Mouse (Mus musculus) neural tube, embryonic 14.5 days (tissue): Measurements from ENCODE around the gene Insyn1. TPM values are rescaled to one million over a fixed set of nuclear protein-coding genes. Genes with fewer than 3 reads are reported as not detected.
A peak's percentile ranks its signal among the peaks of the same experiment; 100 is the strongest.

ENCODE experiments used
- ATAC-seq: fragments of 200-750 bp; cut with Nextera tagmentation; 2 replicates; pipeline ENCODE4 v1.8.0; 2017; ENCODE audit warnings: low read depth, mild to moderate bottlenecking, moderate TSS enrichment, moderate library complexity
- H3K27ac ChIP-seq: fragments of 300-500 bp; sonication (generic); 2 replicates; pipeline ENCODE4 v1.5.1; 2014; ENCODE audit warnings: low read depth, mild to moderate bottlenecking, control low read depth, low read length, moderate library complexity, mixed read lengths
- H3K27me3 ChIP-seq: fragments of 300-500 bp; sonication (generic); 2 replicates; pipeline ENCODE4 v1.6.1; 2014; ENCODE audit warnings: low read length; ENCODE audit not compliant: control insufficient read depth, insufficient read depth
- H3K36me3 ChIP-seq: fragments of 300-500 bp; sonication (generic); 2 replicates; pipeline ENCODE4 v1.6.1; 2014; ENCODE audit warnings: low read length, mixed read lengths; ENCODE audit not compliant: control insufficient read depth, insufficient read depth
- H3K4me1 ChIP-seq: fragments of 300-500 bp; sonication (generic); 2 replicates; pipeline ENCODE4 v1.6.1; 2014; ENCODE audit warnings: low read length; ENCODE audit not compliant: control insufficient read depth, insufficient read depth
- H3K4me2 ChIP-seq: fragments of 300-500 bp; sonication (generic); 2 replicates; pipeline ENCODE4 v1.6.1; 2014; ENCODE audit warnings: mild to moderate bottlenecking, low read depth, low read length, control low read depth
- H3K4me3 ChIP-seq: fragments of 300-500 bp; sonication (generic); 2 replicates; pipeline ENCODE4 v1.5.1; 2014; ENCODE audit warnings: low read depth, low read length, control low read depth, mixed read lengths
- H3K9ac ChIP-seq: fragments of 300-500 bp; sonication (generic); replicated peaks from 2 replicates; pipeline ENCODE4 v1.6.1; 2014; ENCODE audit warnings: low read depth, mild to moderate bottlenecking, control low read depth, low read length, mixed read lengths
- H3K9me3 ChIP-seq: fragments of 300-500 bp; sonication (generic); 2 replicates; pipeline ENCODE4 v1.6.1; 2016; ENCODE audit warnings: low read length; ENCODE audit not compliant: control insufficient read depth
- WGBS: fragments of 180-500 bp; shearing (Covaris S2); extraction: QIAGEN DNeasy Blood & Tissue Kit; methylation state at CpG from one replicate; pipeline ENCODE4 v1.1.7; 2014; 5-methylcytosine and 5-hydroxymethylcytosine counted together
- polyA plus RNA-seq: library from polyadenylated mRNA; unstranded; fragments of >200 nt; fragmentation: Nextera tagmentation; extraction: Ambion mirVana; gene quantifications from 2 replicates; pipeline ENCODE4 v1.2.1, GENCODE M21; 2014

Insyn1 gene
- polyA plus RNA-seq, 1 experiment from 2014 or later, result 12.8 TPM

DNA sequence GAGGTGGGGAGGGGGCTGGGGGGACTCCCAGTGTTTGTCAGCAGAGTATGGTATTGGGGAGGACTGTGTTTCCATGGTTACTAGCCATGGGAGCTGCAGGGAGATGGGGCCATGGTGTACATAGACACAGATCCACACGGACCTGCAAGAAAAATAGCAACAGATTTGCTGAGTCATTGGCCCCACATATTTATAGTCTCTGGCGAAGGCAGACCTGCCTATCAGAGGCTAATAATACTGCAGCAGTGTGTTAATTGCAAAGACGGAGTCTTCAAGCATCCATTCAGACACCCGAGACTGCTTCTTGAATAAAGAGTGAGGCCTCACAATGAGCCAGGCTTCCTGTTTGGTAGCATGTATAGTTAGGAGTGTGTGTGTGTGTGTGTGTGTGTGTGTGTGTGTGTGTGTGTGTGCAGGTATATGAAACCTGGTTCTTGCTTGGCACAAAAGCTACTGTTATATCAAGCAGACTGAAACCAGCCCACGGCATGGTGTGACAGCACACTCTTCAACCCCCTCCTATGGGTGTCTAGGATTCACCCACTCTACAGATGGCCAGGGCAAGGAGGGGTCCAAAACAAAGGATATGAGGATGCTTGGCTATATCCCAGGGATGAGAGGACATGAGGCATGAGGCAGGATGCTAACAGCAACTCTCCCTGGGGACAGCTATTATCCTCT, 20.9 kb upstream of the Insyn1 start:
- Histone ChIP-seq H3K27ac (no peak overlapping the region), H3K27me3 (no peaks in the 10 kb centered on the region), H3K36me3 (no peaks in the 10 kb centered on the region), H3K9me3 (no peaks in the 10 kb centered on the region), H3K4me3 (no peak overlapping the region), H3K4me2 (no peak overlapping the region), H3K9ac (no peak overlapping the region), H3K4me1 (no peaks in the 10 kb centered on the region)
- 56% methylated on average over 5 of the region's 5 CpGs for WGBS
- ATAC-seq, result no peak

GRCm38 (mm10) chr9:58470466-58470865, 17.9 kb upstream of the Insyn1 start:
- no peak overlapping the region for H3K27ac ChIP-seq
- WGBS, result 22% methylated on average over 6 of the region's 6 CpGs
- no peak overlapping the region for H3K4me3 ChIP-seq
- H3K9ac ChIP-seq, result no peak overlapping the region
- ATAC-seq, result no peak
- H3K4me2 ChIP-seq, result no peak overlapping the region
- no peaks in the 10 kb centered on the region for H3K4me1 ChIP-seq
- H3K9me3 ChIP-seq, result no peaks in the 10 kb centered on the region
- no peaks in the 10 kb centered on the region for H3K36me3 ChIP-seq
- H3K27me3 ChIP-seq, result no peaks in the 10 kb centered on the region

DNA sequence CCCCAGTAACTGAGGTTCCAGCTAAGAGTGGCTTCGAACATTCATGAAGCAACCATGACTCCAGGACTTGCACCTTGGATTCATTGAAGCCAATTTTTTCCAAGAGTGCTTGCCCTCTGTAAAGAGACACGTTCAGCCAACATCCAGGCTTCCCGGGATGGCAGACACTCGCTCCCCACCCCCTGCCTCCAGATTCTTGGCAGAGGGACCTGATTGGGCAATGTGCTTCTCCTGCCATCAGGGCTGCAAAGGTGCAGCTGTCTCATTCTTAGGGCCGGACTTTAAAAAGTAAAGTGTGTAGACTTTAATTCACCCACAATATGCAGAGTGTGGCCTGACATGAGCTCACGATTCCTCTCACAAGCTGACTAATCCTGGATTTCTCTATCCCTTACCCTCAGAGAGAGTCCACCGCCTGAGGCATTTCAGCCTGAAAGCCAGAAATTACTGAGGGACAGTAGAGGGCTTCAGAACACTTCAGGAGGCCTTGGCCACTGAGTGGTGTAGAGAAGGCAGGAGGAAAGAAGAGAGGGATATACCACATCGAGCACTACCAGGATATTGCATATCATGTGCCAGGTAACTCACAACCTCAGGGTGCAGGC, 15.1 kb upstream of the Insyn1 start:
- Histone ChIP-seq H3K4me3 (no peak overlapping the region), H3K4me1 (no peaks in the 10 kb centered on the region), H3K4me2 (no peak overlapping the region), H3K27ac (no peak overlapping the region), H3K9ac (no peak overlapping the region), H3K27me3 (no peaks in the 10 kb centered on the region), H3K9me3 (no peaks in the 10 kb centered on the region), H3K36me3 (no peaks in the 10 kb centered on the region)
- WGBS, result 77% methylated on average over 8 of the region's 8 CpGs
- no peak for ATAC-seq

DNA sequence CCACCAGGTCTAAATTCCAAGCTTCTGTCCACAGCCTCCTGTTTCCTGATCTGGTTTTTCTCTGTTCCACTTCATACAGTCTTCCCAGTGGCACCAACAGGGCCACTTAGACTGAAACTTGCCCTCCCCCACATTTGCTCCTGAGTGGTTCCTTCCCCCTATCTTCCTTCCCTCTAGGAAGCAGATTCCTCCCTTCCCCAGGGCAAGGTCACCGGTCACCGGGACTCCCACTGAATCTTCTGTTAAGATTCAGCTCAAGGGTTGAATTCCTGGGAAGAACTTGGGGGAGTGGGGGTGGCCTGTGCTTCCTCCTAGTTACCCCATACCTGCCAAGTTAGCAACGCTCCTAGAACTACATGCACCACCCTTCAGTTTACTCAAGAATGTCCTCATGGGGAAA, 1.3 kb upstream of the Insyn1 start:
- Histone ChIP-seq H3K4me1 (peaks cover 15% of the 10 kb centered on the region), H3K9ac (no peak overlapping the region), H3K4me2 (no peak overlapping the region), H3K27me3 (0 out of 2 replicates have a peak, but pooled peaks cover 2% of the 10 kb centered on the region), H3K27ac (no peak overlapping the region), H3K9me3 (no peaks in the 10 kb centered on the region), H3K36me3 (no peaks in the 10 kb centered on the region), H3K4me3 (no peak overlapping the region)
- ATAC-seq, result no peak
- WGBS, result 29% methylated on average over 3 of the region's 3 CpGs

- H3K27ac ChIP-seq, result peak overlapping the region; percentile 88
- ATAC-seq, result peak; percentile 47; the same call in 1 of the 2 replicates
- WGBS, result 0% methylated on average over 13 of the region's 13 CpGs
- peak overlapping the region; percentile 95 for H3K4me2 ChIP-seq
- peak overlapping the region; percentile 87 for H3K9ac ChIP-seq
- peaks cover 16% of the 10 kb centered on the region for H3K4me1 ChIP-seq
- 0 out of 2 replicates have a peak, but pooled peaks cover 2% of the 10 kb centered on the region for H3K27me3 ChIP-seq
- peak overlapping the region; percentile 81 for H3K4me3 ChIP-seq
- no peaks in the 10 kb centered on the region for H3K9me3 ChIP-seq
- H3K36me3 ChIP-seq, result no peaks in the 10 kb centered on the region
Observed at GRCm38 (mm10) chr9:58489133-58489864, 896 bp downstream of the Insyn1 start.

DNA sequence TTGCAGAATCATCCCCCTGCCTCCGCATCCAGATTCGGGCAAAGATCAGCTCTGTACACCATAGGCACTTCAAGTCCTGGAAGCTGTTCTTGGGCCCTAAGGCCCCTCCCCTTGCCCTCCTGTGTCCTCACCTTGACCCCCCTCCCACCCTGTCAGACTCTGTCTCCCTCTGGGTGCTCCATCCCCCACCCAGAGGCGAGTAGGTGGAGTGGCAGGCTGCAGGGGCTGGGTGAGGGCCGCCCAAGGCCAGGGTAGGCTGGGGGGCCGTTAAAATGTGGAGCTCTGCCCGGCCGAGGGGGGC, 1.4 kb downstream of the Insyn1 start:
- WGBS, result 4% methylated on average over 7 of the region's 7 CpGs
- peak; percentile 12; the same call in 1 of the 2 replicates for ATAC-seq
- H3K4me2 ChIP-seq, result peak overlapping the region; percentile 95
- H3K4me1 ChIP-seq, result peaks cover 16% of the 10 kb centered on the region
- H3K4me3 ChIP-seq, result peak overlapping the region; percentile 81
- H3K27me3 ChIP-seq, result 0 out of 2 replicates have a peak, but pooled peaks cover 2% of the 10 kb centered on the region
- H3K27ac ChIP-seq, result no peak overlapping the region
- H3K9ac ChIP-seq, result peak overlapping the region; percentile 87
- no peaks in the 10 kb centered on the region for H3K9me3 ChIP-seq
- no peaks in the 10 kb centered on the region for H3K36me3 ChIP-seq

DNA sequence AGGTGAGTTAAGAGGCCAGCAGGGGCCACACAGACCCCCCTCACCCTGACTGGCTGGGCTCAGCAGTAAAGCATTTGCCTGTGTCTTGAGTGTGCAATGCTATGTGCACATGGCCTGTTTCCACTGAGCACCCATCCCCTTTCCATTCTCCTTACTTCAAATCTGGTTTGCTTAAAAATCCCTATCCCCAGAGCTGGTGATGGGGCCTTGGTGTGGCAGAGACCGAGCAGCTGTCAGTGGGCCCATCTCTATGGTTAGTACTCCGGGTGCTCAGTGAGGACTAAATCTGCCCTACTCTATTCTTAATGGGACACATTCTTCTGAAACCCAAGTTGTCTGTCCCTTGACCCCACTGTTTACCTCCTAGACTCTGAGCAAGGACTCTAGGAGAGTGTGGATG, 2.0 kb downstream of the Insyn1 start:
- H3K9ac ChIP-seq, result peak overlapping the region; percentile 87; the same call in 1 of the 2 replicates
- ATAC-seq, result no peak
- no peaks in the 10 kb centered on the region for H3K9me3 ChIP-seq
- H3K27ac ChIP-seq, result no peak overlapping the region
- H3K4me2 ChIP-seq, result peak overlapping the region; percentile 95
- H3K36me3 ChIP-seq, result no peaks in the 10 kb centered on the region
- H3K27me3 ChIP-seq, result 0 out of 2 replicates have a peak, but pooled peaks cover 2% of the 10 kb centered on the region
- 62% methylated on average over 2 of the region's 2 CpGs for WGBS
- H3K4me1 ChIP-seq, result peaks cover 16% of the 10 kb centered on the region
- peak overlapping the region; percentile 81 for H3K4me3 ChIP-seq

- Histone ChIP-seq H3K4me1 (peaks cover 12% of the 10 kb centered on the region), H3K9ac (no peak overlapping the region), H3K27me3 (no peaks in the 10 kb centered on the region), H3K36me3 (no peaks in the 10 kb centered on the region), H3K4me3 (no peak overlapping the region), H3K4me2 (no peak overlapping the region), H3K9me3 (no peaks in the 10 kb centered on the region), H3K27ac (no peak overlapping the region)
- WGBS, result 71% methylated on average over 2 of the region's 2 CpGs
- no peak for ATAC-seq
Observed at GRCm38 (mm10) chr9:58495035-58495434, 6.6 kb downstream of the Insyn1 start.
